Mouse (Mus musculus) adrenal gland, adult (tissue): Measurements from ENCODE around the gene Rnf167.

Experiments used
- DNase-seq, 2 experiments: peaks; one replicate each; pipeline ENCODE4 v3.0.0; 2022 to 2023; ENCODE audit warnings: low spot score in 1 of 2; ENCODE audit not compliant: inconsistent age in 2 of 2

Gene Rnf167

GRCm38 (mm10) chr11:70671333-70672047 lies 24.5 kb downstream of the Rnf167 start:
- DNase-seq: peak; percentile 71 to 85

GRCm38 (mm10) chr11:70674014-70674413 lies 27.0 kb downstream of the Rnf167 start:
- no peak for DNase-seq

DNA sequence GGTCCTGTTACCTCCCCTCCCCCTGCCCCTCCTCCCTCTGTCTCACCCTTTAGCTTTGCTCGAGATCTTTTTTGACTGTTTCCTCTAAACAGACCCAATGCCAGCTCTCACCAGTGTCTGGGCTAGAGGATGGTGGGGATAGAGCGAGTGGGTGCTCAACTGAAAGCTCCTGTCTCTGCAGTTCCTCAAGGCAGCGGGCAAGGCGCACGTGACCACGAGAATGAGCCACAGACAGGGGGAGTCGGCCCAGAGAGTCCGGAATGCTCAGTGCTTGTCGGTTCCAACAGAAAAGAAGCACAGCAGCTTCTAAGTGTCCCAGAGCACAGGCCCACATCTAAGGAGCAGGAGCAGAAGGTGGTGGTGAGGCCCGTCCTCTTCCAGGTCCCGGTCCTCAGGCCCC lies 27.5 kb downstream of the Rnf167 start:
- peak in 1 of 2 experiments; percentile 37 for DNase-seq

GRCm38 (mm10) chr11:70678092-70678491 lies 31.1 kb downstream of the Rnf167 start:
- no peak for DNase-seq

GRCm38 (mm10) chr11:70678576-70678975 lies 31.5 kb downstream of the Rnf167 start:
- DNase-seq: no peak

DNA sequence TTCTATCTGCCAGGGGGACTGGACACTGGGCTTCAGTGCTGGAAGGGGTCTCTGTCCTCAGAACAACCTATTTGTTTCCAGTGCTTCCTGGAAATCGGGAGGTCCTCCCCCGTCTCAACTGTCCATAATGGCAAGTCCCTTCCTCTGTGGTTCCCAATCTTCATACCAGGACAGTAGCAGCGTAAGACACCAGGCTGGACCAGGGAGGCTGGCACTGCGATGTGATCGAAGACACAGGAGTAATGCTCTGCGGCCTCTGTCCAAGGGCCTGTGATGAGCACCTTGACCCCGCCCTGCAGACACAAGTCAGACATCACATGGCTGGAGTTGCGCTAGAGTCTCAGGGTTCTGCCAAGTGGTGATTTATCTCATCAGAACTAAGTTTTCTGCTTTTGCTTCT lies 32.3 kb downstream of the Rnf167 start:
- DNase-seq: no peak

GRCm38 (mm10) chr11:70679894-70680293 lies 32.9 kb downstream of the Rnf167 start:
- DNase-seq: no peak

DNA sequence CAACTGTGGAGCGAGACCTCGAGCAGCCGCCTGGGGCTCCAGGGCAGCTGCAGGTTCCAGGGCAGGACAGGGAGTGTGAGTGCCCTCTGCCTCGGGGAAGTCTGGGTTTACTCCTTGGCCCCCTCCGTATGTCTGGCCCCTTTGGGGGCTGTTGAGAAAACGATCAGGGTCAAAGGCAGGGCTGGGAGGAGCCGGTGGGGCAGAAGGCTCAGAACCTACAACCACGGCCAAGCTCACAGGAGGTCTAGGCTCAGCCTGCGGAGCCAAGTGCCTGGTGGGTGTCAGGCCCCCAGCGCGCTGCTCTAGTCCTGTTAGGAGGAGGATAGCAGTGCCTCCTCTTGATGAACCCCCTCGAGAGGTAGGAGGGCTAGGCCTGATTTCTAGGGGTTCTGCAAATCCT lies 34.1 kb downstream of the Rnf167 start:
- DNase-seq: no peak

DNA sequence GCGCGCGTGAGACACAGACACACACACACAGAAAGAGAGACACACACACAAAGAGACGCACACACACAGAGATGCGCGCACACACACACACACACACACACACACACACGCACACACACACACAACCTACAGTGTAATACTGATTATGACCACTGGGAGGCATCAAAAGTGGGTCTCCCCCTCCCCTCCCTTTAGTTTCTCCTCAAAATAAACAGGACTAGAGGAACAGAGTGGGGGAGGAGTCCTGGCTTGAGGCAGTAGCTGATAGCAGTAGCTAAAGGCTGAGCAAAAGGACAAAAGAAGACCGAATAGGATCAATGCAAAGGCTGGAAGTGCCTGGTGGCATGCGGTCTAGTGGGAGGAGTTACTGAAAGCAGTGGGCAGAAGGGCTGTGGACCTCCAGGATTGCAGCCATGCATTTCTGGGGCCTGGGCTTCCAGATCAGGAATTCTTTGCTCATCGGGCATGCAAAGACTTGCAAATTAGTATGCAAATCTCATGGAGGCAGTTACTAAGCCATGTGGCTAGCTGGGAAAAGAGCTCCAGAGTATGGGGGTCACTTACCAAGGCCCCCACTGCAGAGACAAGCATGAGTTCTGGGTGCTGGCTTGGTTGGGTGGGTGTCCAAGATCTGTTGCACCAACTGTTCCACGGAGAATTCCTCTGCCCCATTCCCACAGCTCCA lies 35.0 kb downstream of the Rnf167 start:
- peak in 1 of 2 experiments; percentile 56 for DNase-seq

DNA sequence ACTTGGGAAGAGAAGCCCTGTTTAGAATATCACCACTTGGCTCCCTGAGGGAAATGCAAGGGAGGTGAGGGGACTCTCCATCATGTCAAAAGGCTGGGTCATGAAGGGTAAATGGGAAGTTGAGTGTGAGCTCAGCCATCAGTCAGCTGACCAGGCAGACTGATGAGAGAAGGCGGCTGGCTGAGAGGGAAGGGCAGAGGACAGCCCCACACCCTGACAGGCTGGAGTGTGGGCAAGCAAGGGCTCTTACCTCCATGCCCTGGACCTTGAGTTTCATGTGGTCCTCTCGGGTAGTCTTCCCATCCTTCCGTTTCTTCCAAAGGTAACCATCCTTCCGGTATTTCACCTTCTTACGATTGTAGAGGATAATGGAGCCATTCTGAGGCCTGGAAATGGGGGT lies 36.6 kb downstream of the Rnf167 start:
- DNase-seq: no peak

DNA sequence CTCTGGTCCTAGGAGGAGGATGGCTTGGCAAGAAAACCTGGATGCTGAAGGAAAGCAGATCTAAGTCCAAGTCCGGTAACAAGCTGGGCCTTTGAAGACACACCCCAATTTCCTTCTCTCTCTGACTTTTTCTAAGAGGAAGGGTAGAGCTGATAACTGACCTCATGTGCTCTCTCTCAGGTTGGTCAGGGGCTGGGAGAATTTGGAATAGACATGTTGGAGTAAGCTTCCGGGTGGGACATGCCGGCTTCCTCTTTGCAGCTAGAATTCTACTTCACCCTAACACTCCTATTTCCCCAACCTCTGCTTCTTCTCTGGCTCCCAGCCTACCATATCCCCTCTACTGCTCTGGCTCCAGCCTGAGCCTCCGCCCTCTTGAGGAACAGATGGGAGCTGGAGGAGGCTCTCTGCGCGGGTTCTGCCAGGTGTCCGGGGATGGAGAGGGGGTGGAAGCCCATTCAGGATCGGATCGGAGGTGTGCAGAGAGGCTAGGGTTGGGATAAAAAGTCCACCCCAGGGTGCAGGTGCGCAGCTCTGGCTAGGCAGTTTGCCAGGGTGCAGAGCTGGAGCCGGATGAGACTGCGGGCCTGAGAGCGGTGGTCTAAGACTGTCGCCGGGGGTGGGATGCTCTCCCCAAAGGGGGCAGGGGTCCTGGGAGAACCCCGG lies 40.0 kb downstream of the Rnf167 start:
- peak in 1 of 2 experiments; percentile 81 for DNase-seq

- DNase-seq: peak; percentile 92 to 97
Measured at GRCm38 (mm10) chr11:70687601-70688199, 40.7 kb downstream of the Rnf167 start, which contains the start of gene Camta2. Camta2 (minus strand) TSS chr11:70688105.

DNA sequence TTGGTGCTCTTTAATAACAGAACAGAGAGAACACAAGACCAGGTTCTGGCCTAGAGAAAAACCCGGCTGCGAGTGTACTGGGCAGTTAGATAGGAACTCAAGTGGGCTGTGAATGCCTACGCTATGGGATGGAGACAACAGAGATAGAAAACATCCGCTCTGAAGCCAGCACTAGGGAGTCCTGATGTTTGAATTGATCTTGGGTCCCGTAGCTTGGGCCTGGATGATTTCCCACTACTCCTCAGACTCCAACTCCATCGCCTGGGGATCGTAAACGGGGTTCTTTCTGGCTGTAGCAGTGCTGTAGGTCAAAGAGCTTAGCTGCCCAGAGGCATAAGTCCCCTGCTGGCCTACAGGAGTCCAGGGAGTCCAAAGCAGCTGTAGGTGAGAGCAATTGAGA lies 41.3 kb downstream of the Rnf167 start:
- peak in 1 of 2 experiments; percentile 72 for DNase-seq

DNA sequence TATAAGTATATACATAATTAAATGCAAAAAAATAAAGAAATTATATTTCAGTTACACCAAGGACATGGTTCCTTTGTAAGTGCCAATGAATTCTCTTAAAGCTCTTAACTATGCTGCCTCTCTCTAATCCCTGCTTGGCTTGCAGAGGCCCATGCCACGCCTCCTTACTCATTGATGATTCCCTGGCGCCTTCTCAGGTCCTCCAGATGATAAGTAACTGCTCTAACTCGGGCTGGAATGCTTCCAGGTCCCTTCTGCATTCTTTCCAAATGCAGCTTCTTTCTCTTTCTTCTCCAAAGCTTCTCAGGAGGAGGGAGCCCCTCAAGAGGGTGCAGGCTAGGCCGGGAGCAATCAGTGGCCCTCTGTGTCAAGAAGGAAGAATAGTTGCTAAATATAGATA lies 42.5 kb downstream of the Rnf167 start:
- no peak for DNase-seq

DNA sequence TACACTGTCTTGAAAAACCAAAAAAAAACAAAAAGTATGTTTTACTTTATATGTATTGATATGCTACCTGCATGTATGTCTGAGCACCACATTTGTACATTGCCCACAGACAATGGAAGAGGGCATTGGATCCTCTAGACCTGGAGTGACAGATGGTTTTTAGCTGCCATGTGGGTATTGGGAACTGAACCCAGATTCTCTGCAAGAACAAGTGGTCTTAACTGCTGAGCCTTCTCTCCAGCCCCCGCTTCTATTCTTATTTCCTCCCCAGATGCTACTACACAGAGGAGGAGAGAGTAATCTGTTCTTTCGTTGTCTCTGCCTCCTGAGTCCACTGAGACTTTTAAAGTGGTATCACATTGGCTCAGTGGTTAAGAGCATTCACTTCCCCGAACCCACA lies 46.5 kb downstream of the Rnf167 start:
- DNase-seq: no peak

- DNase-seq: no peak
Measured at GRCm38 (mm10) chr11:70697376-70697775, 50.3 kb downstream of the Rnf167 start.

DNA sequence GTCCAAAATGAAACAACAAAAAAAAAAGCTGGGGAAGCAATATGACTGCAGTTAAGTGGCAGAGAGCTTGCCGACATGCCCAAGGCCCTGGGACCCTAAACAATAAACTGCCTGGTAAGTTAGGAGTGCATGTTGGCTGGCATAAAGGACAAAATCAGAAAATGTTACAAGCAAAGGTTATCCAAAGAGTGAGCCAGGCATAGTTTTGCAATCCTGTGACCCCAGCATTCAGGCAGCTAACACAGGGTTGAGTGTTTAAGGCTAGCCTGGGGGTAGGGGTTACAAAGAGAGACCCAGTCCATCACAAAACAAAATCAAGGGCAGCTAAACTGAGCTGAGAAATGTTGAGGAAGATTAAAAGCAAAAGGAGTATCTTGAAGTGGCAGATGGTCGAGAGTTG lies 52.0 kb downstream of the Rnf167 start:
- DNase-seq: peak in 1 of 2 experiments; percentile 75

DNA sequence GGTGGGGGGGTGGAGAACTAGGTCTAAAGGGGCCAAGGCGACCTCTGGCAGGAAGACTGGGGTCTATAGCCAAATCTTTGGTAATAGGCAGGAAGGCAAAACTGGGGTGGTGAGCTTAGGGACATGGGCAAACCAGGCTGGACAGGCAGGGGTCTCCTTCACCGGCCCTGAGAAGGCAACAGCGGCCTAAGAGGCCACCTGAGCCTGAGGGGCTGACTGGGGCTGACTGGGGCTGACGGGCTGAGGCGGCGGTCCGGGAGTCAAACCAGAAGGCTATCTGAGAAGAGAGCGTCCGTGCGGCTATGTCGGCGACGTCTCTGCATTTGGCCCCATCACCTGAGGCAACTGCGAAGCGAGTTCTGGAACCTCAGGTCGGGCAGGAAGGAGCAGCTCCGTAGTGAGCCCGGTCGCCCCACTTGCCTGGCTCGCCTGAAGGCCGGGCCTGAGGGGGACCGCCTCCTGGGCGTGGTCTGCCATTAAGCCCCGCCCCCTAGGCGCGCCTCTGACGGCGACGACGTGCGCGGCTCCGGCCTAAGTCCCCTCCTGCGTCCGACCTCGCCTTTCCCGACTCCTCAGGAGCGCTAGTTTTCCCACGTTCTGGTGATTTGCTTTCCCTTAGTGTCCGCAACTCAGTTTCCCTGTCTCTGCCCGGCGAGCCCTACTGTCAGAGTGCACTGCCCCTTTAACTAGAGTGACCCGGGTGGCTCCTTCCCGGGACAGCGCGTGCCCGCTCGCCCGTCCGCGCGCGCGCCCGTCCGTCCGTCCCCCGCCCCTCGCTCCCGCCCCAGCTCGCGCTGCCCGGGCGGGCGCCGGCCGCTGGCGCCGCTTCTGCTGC lies 52.9 kb downstream of the Rnf167 start, which contains the start of the genes Inca1 and Kif1c:
Gene Inca1 (minus strand): TSS at position 434 of the 835 bp plus-strand sequence.
Gene Kif1c (plus strand): TSS at position 827 of the 835 bp plus-strand sequence.
- DNase-seq: peak; percentile 97 to 99

- peak; percentile 82 to 94 for DNase-seq
Measured at GRCm38 (mm10) chr11:70700613-70701012, 53.6 kb downstream of the Rnf167 start.
